In the genomic region with DNA sequence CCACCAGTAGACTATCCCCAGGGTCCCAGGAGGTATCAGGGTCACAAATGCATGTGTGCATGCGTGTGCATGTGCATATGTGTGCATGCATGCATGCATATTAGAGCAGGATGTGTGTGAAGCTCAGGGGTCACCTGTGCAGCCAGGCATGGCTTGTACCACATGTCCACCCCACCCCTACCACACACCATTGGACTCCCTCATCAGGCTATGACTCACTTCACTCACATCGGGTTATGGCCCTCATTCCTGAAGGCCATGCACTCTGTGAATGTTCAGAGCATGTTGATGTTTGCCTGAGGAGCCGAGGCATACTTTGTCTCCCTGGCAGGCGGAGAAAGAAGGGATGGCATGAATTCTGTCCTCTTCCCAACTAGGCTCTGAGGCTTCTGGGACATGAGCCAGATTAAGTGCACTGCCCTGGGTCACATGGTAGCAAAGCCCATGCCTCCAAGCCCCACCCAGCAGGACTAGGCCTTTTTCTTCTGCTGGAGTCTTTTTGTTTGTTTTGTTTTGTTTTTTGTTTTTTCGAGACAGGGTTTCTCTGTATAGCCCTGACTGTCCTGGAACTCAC, we compare ENCODE assay signal across 13 mouse cellular contexts. TPM values are rescaled to one million over a fixed set of nuclear protein-coding genes. Genes with fewer than 3 reads are reported as not detected.
DNase-seq lines count a peak whose midpoint lies in the region; ATAC-seq and TF ChIP-seq lines count a peak whose summit lies in the region.
"Had no signal": no experiment of that assay in that cellular context is flagged by ENCODE, and none has a peak within 500 bp of the region (broad histone marks: within the 10 kb centered on the region; RNA-seq: fewer than 3 reads in every experiment).

No protein-coding gene starts in this region.

- H3K9me3 ChIP-seq in intestine, embryonic 16.5 days (ENCODE audit: control insufficient read depth, low read length) = no peaks in the 10 kb centered on the region
- no peaks in the 10 kb centered on the region for H3K9me3 ChIP-seq in intestine, embryonic 15.5 days
- H3K9me3 ChIP-seq: embryonic facial prominence, embryonic 15.5 days had no signal

- H3K9ac ChIP-seq in intestine, embryonic 16.5 days (ENCODE audit: low read depth, low read length) = no peak overlapping the region
- no peak overlapping the region for H3K9ac ChIP-seq in intestine, embryonic 15.5 days
- H3K9ac ChIP-seq: embryonic facial prominence, embryonic 15.5 days had no signal

- no peak for TF ChIP-seq POLR2A in thymus, adult 2 months (IDR thresholded peaks at IDR 0.05; ENCODE audit: control insufficient read depth, extremely low read depth, insufficient read depth, low read length, poor library complexity)

- no peak overlapping the region for H3K4me2 ChIP-seq in intestine, embryonic 16.5 days (ENCODE audit: low read depth, low read length)
- H3K4me2 ChIP-seq in intestine, embryonic 15.5 days (replicated peaks) = no peak overlapping the region
- H3K4me2 ChIP-seq: embryonic facial prominence, embryonic 15.5 days had no signal

- WGBS in intestine, embryonic 16.5 days = 63% methylated on average over 5 of the region's 5 CpGs
- WGBS in intestine, embryonic 15.5 days = 72% methylated on average over 5 of the region's 5 CpGs
- WGBS in thymus, adult 2 months = 92% methylated on average over 5 of the region's 5 CpGs

- no peak overlapping the region for H3K27ac ChIP-seq in intestine, embryonic 16.5 days (ENCODE audit: low read length)
- no peak overlapping the region for H3K27ac ChIP-seq in intestine, embryonic 15.5 days
- H3K27ac ChIP-seq in thymus, adult 2 months (ENCODE audit: control insufficient read depth, insufficient read depth, low read length) = no peak overlapping the region
- H3K27ac ChIP-seq: embryonic facial prominence, embryonic 15.5 days had no signal

- ATAC-seq in intestine, embryonic 16.5 days = peak; percentile 63; the same call in 1 of the 2 replicates
- ATAC-seq in intestine, embryonic 15.5 days = no peak

- no peak overlapping the region for H3K4me3 ChIP-seq in intestine, embryonic 16.5 days (ENCODE audit: low read length)
- H3K4me3 ChIP-seq in intestine, embryonic 15.5 days (replicated peaks) = no peak overlapping the region
- no peak overlapping the region for H3K4me3 ChIP-seq in thymus, adult 2 months (ENCODE audit: control insufficient read depth, insufficient read depth, low read length)
- H3K4me3 ChIP-seq: embryonic facial prominence, embryonic 15.5 days had no signal

- H3K27me3 ChIP-seq in intestine, embryonic 16.5 days (replicated peaks; ENCODE audit: control insufficient read depth, insufficient read depth, low read length) = no peaks in the 10 kb centered on the region
- H3K27me3 ChIP-seq in intestine, embryonic 15.5 days (replicated peaks) = no peaks in the 10 kb centered on the region
- H3K27me3 ChIP-seq in thymus, adult 2 months (ENCODE audit: control insufficient read depth, insufficient read depth, low read length) = no peaks in the 10 kb centered on the region
- H3K27me3 ChIP-seq: embryonic facial prominence, embryonic 15.5 days had no signal

- TF ChIP-seq CTCF in thymus, adult 2 months (IDR thresholded peaks at IDR 0.05; ENCODE audit: borderline replicate concordance, control insufficient read depth, extremely low read depth, insufficient read depth, low read length, poor library complexity) = no peak

- H3K36me3 ChIP-seq in intestine, embryonic 16.5 days (ENCODE audit: control insufficient read depth, insufficient read depth, low read length) = no peaks in the 10 kb centered on the region
- no peaks in the 10 kb centered on the region for H3K36me3 ChIP-seq in intestine, embryonic 15.5 days
- H3K36me3 ChIP-seq in thymus, adult 2 months (ENCODE audit: control insufficient read depth, insufficient read depth, low read length) = no peaks in the 10 kb centered on the region
- H3K36me3 ChIP-seq: embryonic facial prominence, embryonic 15.5 days had no signal

- H3K4me1 ChIP-seq in intestine, embryonic 16.5 days (ENCODE audit: control insufficient read depth, insufficient read depth, low read length) = no peaks in the 10 kb centered on the region
- no peaks in the 10 kb centered on the region for H3K4me1 ChIP-seq in intestine, embryonic 15.5 days (replicated peaks)
- H3K4me1 ChIP-seq in thymus, adult 2 months (replicated peaks; ENCODE audit: control insufficient read depth, insufficient read depth, low read length) = no peaks in the 10 kb centered on the region
- H3K4me1 ChIP-seq: embryonic facial prominence, embryonic 15.5 days had no signal

- peak; percentile 57 for DNase-seq in 3T3-L1 (ENCODE audit: low read depth, low spot score)
- peak; percentile 30 for DNase-seq in adrenal gland, adult 8-10 months
- peak; percentile 33 for DNase-seq in kidney, postnatal 14 days
- no peak for DNase-seq in thymus, adult 2 months
- DNase-seq in gastrocnemius, adult 8-10 months (ENCODE audit: low spot score in 2 of 2) = no peak
- DNase-seq: heart, adult 11 months; heart, postnatal 14 days; lung, adult 18-20 months; spleen, adult 18-20 months; thymus, adult 18-20 months had no signal

RNA-seq across cellular contexts. Expression of a gene that starts 17.3 kb away (rescaled TPM):
- polyA plus RNA-seq in intestine, embryonic 16.5 days (2015; fragmentation: Nextera tagmentation; extraction: Ambion mirVana) = 5.4 TPM in 2 replicates
- polyA plus RNA-seq in intestine, embryonic 15.5 days (2015; fragmentation: Nextera tagmentation; extraction: Ambion mirVana) = 4.7 and 4.9 TPM in 2 replicates
- 1 to 10 TPM; 3.7 to 6.8 (median 6.4) TPM for total RNA-seq in adrenal gland, adult 8-10 months (2022)
- 2.6 and 4.3 TPM in 2 replicates for polyA plus RNA-seq in thymus, adult 2 months (2012; rRNA removed)
- total RNA-seq in gastrocnemius, adult 8-10 months (2022) = under 1 TPM; 0.02 to 0.07 (median 0.04) TPM

Comparison
In these comparisons a context has a peak if more than half of its experiments do, and no peak if none do; other contexts are left out.
1. DNase-seq: peak in 3T3-L1 (single experiment), adrenal gland, adult 8-10 months (single experiment) and kidney, postnatal 14 days (single experiment); none in thymus, adult 2 months (single experiment) and gastrocnemius, adult 8-10 months (0 of 2).